Comparison of ENCODE assay signal across 9 mouse cellular contexts in genomic region chr13:53426507-53426906, GRCm38 (mm10). TPM values are rescaled to one million over a fixed set of nuclear protein-coding genes. Genes with fewer than 3 reads are reported as not detected.
DNase-seq lines count a peak whose midpoint lies in the region; ATAC-seq and TF ChIP-seq lines count a peak whose summit lies in the region.
"Had no signal": no experiment of that assay in that cellular context is flagged by ENCODE, and none has a peak within 500 bp of the region (broad histone marks: within the 10 kb centered on the region; RNA-seq: fewer than 3 reads in every experiment).

No protein-coding gene starts in this region.

- no peaks in the 10 kb centered on the region for H3K4me1 ChIP-seq in kidney, adult 2 months (ENCODE audit: control insufficient read depth, insufficient read depth, low read length)
- no peaks in the 10 kb centered on the region for H3K4me1 ChIP-seq in kidney, embryonic 14.5 days (ENCODE audit: control insufficient read depth, insufficient read depth, low read length)
- no peaks in the 10 kb centered on the region for H3K4me1 ChIP-seq in bone marrow macrophage, adult 2 months (ENCODE audit: control insufficient read depth, insufficient read depth, low read length)
- no peaks in the 10 kb centered on the region for H3K4me1 ChIP-seq in embryonic fibroblast, embryonic 13.5 days (ENCODE audit: control insufficient read depth, insufficient read depth, low read length)
- H3K4me1 ChIP-seq in olfactory bulb, adult 2 months (ENCODE audit: control insufficient read depth, insufficient read depth, low read length): no peaks in the 10 kb centered on the region
- H3K4me1 ChIP-seq: heart, embryonic 15.5 days had no signal

- peak; percentile 87 for DNase-seq in kidney, adult 2 months
- peak; percentile 78 to 79 for DNase-seq in left cerebral cortex, postnatal 25 days (ENCODE audit: low spot score in 2 of 2)
- DNase-seq in thymus, adult 18-20 months: peak; percentile 44 to 48

- H3K27ac ChIP-seq in kidney, adult 2 months (ENCODE audit: insufficient read depth, low read depth, low read length): no peak overlapping the region
- H3K27ac ChIP-seq in kidney, embryonic 14.5 days (ENCODE audit: low read depth, low read length): no peak overlapping the region
- H3K27ac ChIP-seq in bone marrow macrophage, adult 2 months (ENCODE audit: insufficient read depth, low read depth, low read length): no peak overlapping the region
- H3K27ac ChIP-seq in embryonic fibroblast, embryonic 13.5 days (ENCODE audit: insufficient read depth, low read length): no peak overlapping the region
- H3K27ac ChIP-seq in olfactory bulb, adult 2 months (ENCODE audit: insufficient read depth, low read depth, low read length): no peak overlapping the region
- H3K27ac ChIP-seq: heart, embryonic 15.5 days had no signal

- H3K4me2 ChIP-seq in kidney, embryonic 14.5 days (replicated peaks; ENCODE audit: low read depth, low read length): no peak overlapping the region
- H3K4me2 ChIP-seq: heart, embryonic 15.5 days had no signal

- intact Hi-C loops in left cerebral cortex, postnatal 25 days (cut with DNase I): loop anchor here (5.0 kb wide), 1 partner anchor 319 kb away; no protein-coding TSS in a partner anchor

- H3K27me3 ChIP-seq in kidney, adult 2 months (replicated peaks; ENCODE audit: control insufficient read depth, insufficient read depth, low read length): no peaks in the 10 kb centered on the region
- H3K27me3 ChIP-seq in kidney, embryonic 14.5 days (ENCODE audit: control insufficient read depth, insufficient read depth, low read length): no peaks in the 10 kb centered on the region
- H3K27me3 ChIP-seq: heart, embryonic 15.5 days had no signal

- no peak for TF ChIP-seq POLR2A in kidney, adult 2 months (IDR thresholded peaks at IDR 0.05; ENCODE audit: low read depth, low read length)
- TF ChIP-seq POLR2A in bone marrow macrophage, adult 2 months (IDR thresholded peaks at IDR 0.05; ENCODE audit: borderline replicate concordance, low read depth, low read length): no peak
- TF ChIP-seq POLR2A in embryonic fibroblast, embryonic 13.5 days (IDR thresholded peaks at IDR 0.05; ENCODE audit: low read depth, low read length): no peak
- TF ChIP-seq POLR2A in olfactory bulb, adult 2 months (IDR thresholded peaks at IDR 0.05; ENCODE audit: insufficient read depth, low read depth, low read length): no peak

- peak; percentile 100 for TF ChIP-seq CTCF in kidney, adult 2 months (conservative IDR thresholded peaks at IDR 0.05; ENCODE audit: insufficient read depth, insufficient read length, low read depth, low read length)
- TF ChIP-seq CTCF in bone marrow macrophage, adult 2 months (IDR thresholded peaks at IDR 0.05; ENCODE audit: low read depth, low read length): peak; percentile 99
- TF ChIP-seq CTCF in embryonic fibroblast, embryonic 13.5 days (IDR thresholded peaks at IDR 0.05; ENCODE audit: borderline replicate concordance, insufficient read depth, low read length): peak; percentile 100
- TF ChIP-seq CTCF in olfactory bulb, adult 2 months (IDR thresholded peaks at IDR 0.05; ENCODE audit: insufficient read depth, low read depth, low read length): peak; percentile 95

- H3K9me3 ChIP-seq in kidney, embryonic 14.5 days (ENCODE audit: control insufficient read depth, low read length): no peaks in the 10 kb centered on the region

- 24% methylated on average over 7 of the region's 7 CpGs for WGBS in kidney, adult 2 months
- WGBS in kidney, embryonic 14.5 days: 22% methylated on average over 7 of the region's 7 CpGs
- WGBS in olfactory bulb, adult 2 months: 20% methylated on average over 7 of the region's 7 CpGs

- no peaks in the 10 kb centered on the region for H3K36me3 ChIP-seq in kidney, adult 2 months (ENCODE audit: control insufficient read depth, insufficient read depth, low read length)
- no peaks in the 10 kb centered on the region for H3K36me3 ChIP-seq in kidney, embryonic 14.5 days (ENCODE audit: control insufficient read depth, insufficient read depth, low read length)
- H3K36me3 ChIP-seq: heart, embryonic 15.5 days had no signal

- ATAC-seq in kidney, embryonic 14.5 days (ENCODE audit: low FRiP score, low TSS enrichment): no peak; the same call in 1 of the 2 replicates
- ATAC-seq in hematopoietic stem cell, adult 5-6 weeks (replicated peaks in 1 of 2; ENCODE audit: insufficient read depth in 1 of 2, low FRiP score in 2 of 2, low TSS enrichment in 1 of 2, low read depth in 1 of 2, poor library complexity in 2 of 2, severe bottlenecking in 2 of 2): peak; percentile 87 to 89

- H3K4me3 ChIP-seq in kidney, adult 2 months (ENCODE audit: insufficient read depth, low read depth, low read length): no peak overlapping the region
- H3K4me3 ChIP-seq in kidney, embryonic 14.5 days (ENCODE audit: low read length): no peak overlapping the region
- H3K4me3 ChIP-seq in bone marrow macrophage, adult 2 months (ENCODE audit: insufficient read depth, low read length): no peak overlapping the region
- no peak overlapping the region for H3K4me3 ChIP-seq in embryonic fibroblast, embryonic 13.5 days (ENCODE audit: insufficient read depth, low read length)
- no peak overlapping the region for H3K4me3 ChIP-seq in olfactory bulb, adult 2 months (ENCODE audit: insufficient read depth, low read depth, low read length)
- H3K4me3 ChIP-seq: heart, embryonic 15.5 days had no signal

- H3K9ac ChIP-seq in kidney, embryonic 14.5 days (ENCODE audit: low read depth, low read length): no peak overlapping the region
- H3K9ac ChIP-seq: heart, embryonic 15.5 days had no signal

RNA-seq across cellular contexts. Expression of gene Msx2, which starts 46.4 kb away (rescaled TPM):
- polyA plus RNA-seq in kidney, adult 2 months (2012; rRNA removed): 0.29 and 0.34 TPM in 2 replicates
- 0.73 and 1.2 TPM in 2 replicates for polyA plus RNA-seq in kidney, embryonic 14.5 days (2014; fragmentation: Nextera tagmentation; extraction: Ambion mirVana)
- polyA plus RNA-seq in bone marrow macrophage, adult 2 months (2012; ENCODE audit: insufficient read depth, insufficient read length, missing spikeins): 0.44 TPM in 1 of 2 replicates, not detected in the other
- polyA plus RNA-seq in embryonic fibroblast, embryonic 13.5 days (2011; ENCODE audit: insufficient read length, low read depth, missing spikeins): 2.8 and 3.6 TPM in 2 replicates
- total RNA-seq in hematopoietic stem cell, adult 5-6 weeks (2017): not detected in 2 replicates
- total RNA-seq in left cerebral cortex, postnatal 25 days (2021): under 1 TPM; 0.43 to 0.46 TPM
- polyA plus RNA-seq in olfactory bulb, adult 2 months (2012; ENCODE audit: insufficient read depth, insufficient read length, low replicate concordance, missing spikeins): not detected in 2 replicates

RNA-seq across cellular contexts. Expression of gene Sptlc1, which starts 49.3 kb away (rescaled TPM):
- 29.0 and 29.5 TPM in 2 replicates for polyA plus RNA-seq in kidney, adult 2 months (2012; rRNA removed)
- 26.6 and 38.2 TPM in 2 replicates for polyA plus RNA-seq in kidney, embryonic 14.5 days (2014; fragmentation: Nextera tagmentation; extraction: Ambion mirVana)
- polyA plus RNA-seq in bone marrow macrophage, adult 2 months (2012; ENCODE audit: insufficient read depth, insufficient read length, missing spikeins): 35.4 and 38.6 TPM in 2 replicates
- 36.8 and 39.6 TPM in 2 replicates for polyA plus RNA-seq in embryonic fibroblast, embryonic 13.5 days (2011; ENCODE audit: insufficient read length, low read depth, missing spikeins)
- total RNA-seq in hematopoietic stem cell, adult 5-6 weeks (2017): 37.5 and 42.9 TPM in 2 replicates
- total RNA-seq in left cerebral cortex, postnatal 25 days (2021): 10 to 100 TPM; 28.1 to 31.7 TPM
- polyA plus RNA-seq in olfactory bulb, adult 2 months (2012; ENCODE audit: insufficient read depth, insufficient read length, low replicate concordance, missing spikeins): not detected in 2 replicates

Comparison
In these comparisons a context has a peak if more than half of its experiments do, and no peak if none do; other contexts are left out.
1. RNA of gene Sptlc1, which starts 49.3 kb away (polyA plus RNA-seq): 36.8 to 39.6 TPM in embryonic fibroblast, embryonic 13.5 days, 35.4 to 38.6 TPM in bone marrow macrophage, adult 2 months, 26.6 to 38.2 TPM in kidney, embryonic 14.5 days and 29.0 to 29.5 TPM in kidney, adult 2 months; not detected in olfactory bulb, adult 2 months; every median in the first group is over 10 times any median in the second.
2. Peak in every context shown above with its lines, with median percentiles within 50 percentile points of each other: DNase-seq and CTCF ChIP-seq.